Mouse (Mus musculus): ENCODE results near the gene Ntn5. TPM values are rescaled to one million over a fixed set of nuclear protein-coding genes. Genes with fewer than 3 reads are reported as not detected.

Gene Ntn5
- polyA plus RNA-seq (2012; rRNA removed), result 0.39 and 0.47 TPM in 2 replicates

GRCm38 (mm10) chr7:45683396-45684050 is at the start of gene Ntn5:
Gene Ntn5, plus strand, starts transcription at chr7:45684022.
- Histone ChIP-seq H3K27me3 (ENCODE audit: control insufficient read depth, insufficient read depth, low read length) (peaks cover 11% of the 10 kb centered on the region; the same call in 1 of the 2 replicates), H3K36me3 (ENCODE audit: control insufficient read depth, insufficient read depth, low read length) (no peaks in the 10 kb centered on the region), H3K27ac (ENCODE audit: insufficient read depth, low read depth, low read length) (no peak within 1 kb of the TSS), H3K4me1 (ENCODE audit: control insufficient read depth, insufficient read depth, insufficient read length, low read length) (peaks cover 3% of the 10 kb centered on the region), H3K4me3 (ENCODE audit: low read depth, low read length) (no peak within 1 kb of the TSS)
- no peak for TF ChIP-seq POLR2A (IDR thresholded peaks at IDR 0.05; ENCODE audit: low read depth, low read length)
- no peak for TF ChIP-seq CTCF (IDR thresholded peaks at IDR 0.05; ENCODE audit: extremely low read depth, insufficient read length, insufficient replicate concordance, low read depth, low read length)
- 87% methylated on average over 7 of the region's 7 CpGs for WGBS

- peaks cover 4% of the 10 kb centered on the region for H3K4me1 ChIP-seq (ENCODE audit: control insufficient read depth, insufficient read depth, insufficient read length, low read length)
- 79% methylated on average over 11 of the region's 11 CpGs for WGBS
- H3K27ac ChIP-seq (ENCODE audit: insufficient read depth, low read depth, low read length), result peak overlapping the region; percentile 6; the same call in 1 of the 2 replicates
- H3K27me3 ChIP-seq (ENCODE audit: control insufficient read depth, insufficient read depth, low read length), result peaks cover 25% of the 10 kb centered on the region
- TF ChIP-seq CTCF (IDR thresholded peaks at IDR 0.05; ENCODE audit: extremely low read depth, insufficient read length, insufficient replicate concordance, low read depth, low read length) (no peak), POLR2A (IDR thresholded peaks at IDR 0.05; ENCODE audit: low read depth, low read length) (no peak)
- H3K4me3 ChIP-seq (ENCODE audit: low read depth, low read length), result no peak overlapping the region
- H3K36me3 ChIP-seq (ENCODE audit: control insufficient read depth, insufficient read depth, low read length), result no peaks in the 10 kb centered on the region
Measured at GRCm38 (mm10) chr7:45634946-45635681, 48.7 kb upstream of the Ntn5 start.

- TF ChIP-seq CTCF (IDR thresholded peaks at IDR 0.05; ENCODE audit: extremely low read depth, insufficient read length, insufficient replicate concordance, low read depth, low read length), result no peak
- TF ChIP-seq POLR2A (IDR thresholded peaks at IDR 0.05; ENCODE audit: low read depth, low read length), result no peak
- H3K4me3 ChIP-seq (ENCODE audit: low read depth, low read length), result no peak overlapping the region
- no peaks in the 10 kb centered on the region for H3K36me3 ChIP-seq (ENCODE audit: control insufficient read depth, insufficient read depth, low read length)
- H3K4me1 ChIP-seq (ENCODE audit: control insufficient read depth, insufficient read depth, insufficient read length, low read length), result peaks cover 4% of the 10 kb centered on the region
- peaks cover 26% of the 10 kb centered on the region for H3K27me3 ChIP-seq (ENCODE audit: control insufficient read depth, insufficient read depth, low read length)
- WGBS, result 79% methylated on average over 15 of the region's 15 CpGs
- H3K27ac ChIP-seq (ENCODE audit: insufficient read depth, low read depth, low read length), result no peak overlapping the region
Measured at GRCm38 (mm10) chr7:45635711-45636688, 47.8 kb upstream of the Ntn5 start.

- Histone ChIP-seq H3K27me3 (ENCODE audit: control insufficient read depth, insufficient read depth, low read length) (peaks cover 26% of the 10 kb centered on the region; the same call in 1 of the 2 replicates), H3K4me1 (ENCODE audit: control insufficient read depth, insufficient read depth, insufficient read length, low read length) (peaks cover 4% of the 10 kb centered on the region), H3K36me3 (ENCODE audit: control insufficient read depth, insufficient read depth, low read length) (no peaks in the 10 kb centered on the region), H3K4me3 (ENCODE audit: low read depth, low read length) (no peak overlapping the region), H3K27ac (ENCODE audit: insufficient read depth, low read depth, low read length) (no peak overlapping the region)
- no peak for TF ChIP-seq CTCF (IDR thresholded peaks at IDR 0.05; ENCODE audit: extremely low read depth, insufficient read length, insufficient replicate concordance, low read depth, low read length)
- TF ChIP-seq POLR2A (IDR thresholded peaks at IDR 0.05; ENCODE audit: low read depth, low read length), result no peak
- WGBS, result 87% methylated on average over 6 of the region's 6 CpGs
Measured at GRCm38 (mm10) chr7:45637710-45638109, 46.1 kb upstream of the Ntn5 start.

- Histone ChIP-seq H3K4me3 (ENCODE audit: low read depth, low read length) (no peak overlapping the region), H3K36me3 (ENCODE audit: control insufficient read depth, insufficient read depth, low read length) (no peaks in the 10 kb centered on the region), H3K4me1 (ENCODE audit: control insufficient read depth, insufficient read depth, insufficient read length, low read length) (peaks cover 4% of the 10 kb centered on the region), H3K27ac (ENCODE audit: insufficient read depth, low read depth, low read length) (no peak overlapping the region), H3K27me3 (ENCODE audit: control insufficient read depth, insufficient read depth, low read length) (peaks cover 21% of the 10 kb centered on the region; the same call in 1 of the 2 replicates)
- no peak for TF ChIP-seq CTCF (IDR thresholded peaks at IDR 0.05; ENCODE audit: extremely low read depth, insufficient read length, insufficient replicate concordance, low read depth, low read length)
- TF ChIP-seq POLR2A (IDR thresholded peaks at IDR 0.05; ENCODE audit: low read depth, low read length), result no peak
- 41% methylated on average over 29 of the region's 29 CpGs for WGBS
Measured at GRCm38 (mm10) chr7:45638623-45639401, 45.0 kb upstream of the Ntn5 start.

GRCm38 (mm10) chr7:45639561-45640027 is 44.2 kb upstream of the Ntn5 start, which contains the start of gene Mamstr:
Gene Mamstr, plus strand, starts transcription at chr7:45639977.
- WGBS, result 46% methylated on average over 19 of the region's 19 CpGs
- Histone ChIP-seq H3K27me3 (ENCODE audit: control insufficient read depth, insufficient read depth, low read length) (peaks cover 26% of the 10 kb centered on the region), H3K27ac (ENCODE audit: insufficient read depth, low read depth, low read length) (no peak within 1 kb of the TSS), H3K36me3 (ENCODE audit: control insufficient read depth, insufficient read depth, low read length) (no peaks in the 10 kb centered on the region), H3K4me1 (ENCODE audit: control insufficient read depth, insufficient read depth, insufficient read length, low read length) (peaks cover 6% of the 10 kb centered on the region), H3K4me3 (ENCODE audit: low read depth, low read length) (no peak within 1 kb of the TSS)
- TF ChIP-seq CTCF (IDR thresholded peaks at IDR 0.05; ENCODE audit: extremely low read depth, insufficient read length, insufficient replicate concordance, low read depth, low read length) (no peak), POLR2A (IDR thresholded peaks at IDR 0.05; ENCODE audit: low read depth, low read length) (no peak)

All from small intestine, adult 2 months (tissue).